Mouse (Mus musculus): ENCODE measurements at regions not wholly inside any gene's neighbourhood (a gene's known extent, or its start where the extent isn't known, plus 50 kb on each side); places are given as distances from the start of the nearest gene placed in this dataset.

DNA sequence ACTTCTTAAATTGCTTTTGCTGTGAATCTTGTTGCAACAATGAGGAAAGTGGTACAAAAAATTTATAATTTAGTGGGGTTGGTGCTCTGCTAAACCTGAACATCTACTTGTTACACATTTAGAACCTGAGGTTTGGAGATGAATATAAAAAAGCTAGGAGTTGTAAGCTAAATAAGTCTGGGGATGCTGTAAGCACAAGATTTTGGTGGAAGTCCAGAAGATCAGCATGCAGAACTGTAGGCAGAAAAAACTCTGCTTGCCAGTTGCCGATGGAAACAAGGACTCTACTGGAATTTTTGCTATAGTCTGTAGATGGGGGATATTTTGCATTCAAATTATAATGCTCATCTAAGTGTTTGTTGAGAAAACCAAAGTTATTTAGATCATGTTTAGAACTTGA lies 390.5 kb upstream of the Clnk start:
- TF ChIP-seq CTCF (IDR thresholded peaks at IDR 0.05; ENCODE audit: low read depth) (no peak), EP300 (IDR thresholded peaks at IDR 0.05; ENCODE audit: low read depth) (no peak)
